Mouse (Mus musculus) forebrain, embryonic 13.5 days (tissue): Measurements from ENCODE around the gene Fitm1. TPM values are rescaled to one million over a fixed set of nuclear protein-coding genes. Genes with fewer than 3 reads are reported as not detected.

Source experiments
- ATAC-seq: fragments of 200-750 bp; cut with Nextera tagmentation; 2 replicates; pipeline ENCODE4 v1.8.0; 2017
- H3K27ac ChIP-seq: fragments of 300-500 bp; sonication (generic); 2 replicates; pipeline ENCODE4 v1.5.1; 2015; ENCODE audit warnings: inconsistent platforms, mild to moderate bottlenecking, moderate library complexity
- H3K27me3 ChIP-seq: fragments of 300-500 bp; sonication (generic); 2 replicates; pipeline ENCODE4 v1.6.1; 2015; ENCODE audit warnings: mild to moderate bottlenecking, inconsistent platforms
- H3K36me3 ChIP-seq: fragments of 300-500 bp; sonication (generic); 2 replicates; pipeline ENCODE4 v1.6.1; 2015; ENCODE audit warnings: mild to moderate bottlenecking, inconsistent platforms; ENCODE audit not compliant: poor library complexity, severe bottlenecking
- H3K4me1 ChIP-seq: fragments of 300-500 bp; sonication (generic); 2 replicates; pipeline ENCODE4 v1.6.1; 2015; ENCODE audit warnings: inconsistent platforms
- H3K4me2 ChIP-seq: fragments of 300-500 bp; sonication (generic); 2 replicates; pipeline ENCODE4 v1.6.1; 2015; ENCODE audit warnings: inconsistent platforms, mild to moderate bottlenecking, moderate library complexity
- H3K4me3 ChIP-seq: fragments of 300-500 bp; sonication (generic); 2 replicates; pipeline ENCODE4 v1.5.1; 2015; ENCODE audit warnings: mild to moderate bottlenecking, inconsistent platforms
- H3K9ac ChIP-seq: fragments of 300-500 bp; sonication (generic); 2 replicates; pipeline ENCODE4 v1.6.1; 2015; ENCODE audit warnings: mild to moderate bottlenecking, inconsistent platforms
- H3K9me3 ChIP-seq: fragments of 300-500 bp; sonication (generic); replicated peaks from 2 replicates; pipeline ENCODE4 v1.6.1; 2016; ENCODE audit warnings: inconsistent platforms
- WGBS: fragments of 180-500 bp; shearing (Covaris S2); methylation state at CpG from one replicate; pipeline ENCODE4 v1.1.7; 2015; 5-methylcytosine and 5-hydroxymethylcytosine counted together
- polyA plus RNA-seq: library from polyadenylated mRNA; unstranded; fragments of >200 nt; fragmentation: Nextera tagmentation; extraction: Ambion mirVana; gene quantifications from 2 replicates; pipeline ENCODE4 v1.2.1, GENCODE M21; 2015

Fitm1 gene
- polyA plus RNA-seq, 1 experiment from 2014 or later, result not detected

- Histone ChIP-seq H3K4me3 (no peak overlapping the region), H3K9me3 (no peaks in the 10 kb centered on the region), H3K9ac (no peak overlapping the region), H3K27me3 (no peaks in the 10 kb centered on the region), H3K36me3 (peaks cover 13% of the 10 kb centered on the region), H3K4me2 (no peak overlapping the region), H3K27ac (no peak overlapping the region), H3K4me1 (peaks cover 14% of the 10 kb centered on the region)
- no peak for ATAC-seq
- 78% methylated on average over 13 of the region's 13 CpGs for WGBS
These were observed 294 bp downstream of the Fitm1 start for GRCm38 (mm10) chr14:55575711-55576110.

- H3K27ac ChIP-seq, result no peak overlapping the region
- 82% methylated on average over 16 of the region's 16 CpGs for WGBS
- H3K9ac ChIP-seq, result no peak overlapping the region
- H3K4me3 ChIP-seq, result no peak overlapping the region
- H3K27me3 ChIP-seq, result no peaks in the 10 kb centered on the region
- no peak overlapping the region for H3K4me2 ChIP-seq
- no peak for ATAC-seq
- no peaks in the 10 kb centered on the region for H3K9me3 ChIP-seq
- peaks cover 18% of the 10 kb centered on the region for H3K36me3 ChIP-seq
- H3K4me1 ChIP-seq, result peaks cover 14% of the 10 kb centered on the region
These were observed 959 bp downstream of the Fitm1 start for GRCm38 (mm10) chr14:55576376-55576775.

- Histone ChIP-seq H3K36me3 (peaks cover 25% of the 10 kb centered on the region), H3K9ac (peak within 1 kb of the TSS; percentile 84), H3K27me3 (no peaks in the 10 kb centered on the region), H3K27ac (peak within 1 kb of the TSS; percentile 87), H3K9me3 (no peaks in the 10 kb centered on the region), H3K4me2 (peak within 1 kb of the TSS; percentile 89), H3K4me3 (peak within 1 kb of the TSS; percentile 64), H3K4me1 (peaks cover 14% of the 10 kb centered on the region)
- peak; percentile 95 for ATAC-seq
- WGBS, result 1% methylated on average over 32 of the region's 32 CpGs
These were observed 2.7 kb downstream of the Fitm1 start, which contains the start of gene Psme1 for GRCm38 (mm10) chr14:55577871-55578667. Psme1 (plus strand) TSS chr14:55578123.

- Histone ChIP-seq H3K27ac (peak overlapping the region; percentile 87), H3K4me3 (peak overlapping the region; percentile 64), H3K36me3 (peaks cover 25% of the 10 kb centered on the region), H3K9me3 (no peaks in the 10 kb centered on the region), H3K4me1 (peaks cover 14% of the 10 kb centered on the region), H3K9ac (peak overlapping the region; percentile 84), H3K27me3 (no peaks in the 10 kb centered on the region), H3K4me2 (peak overlapping the region; percentile 89)
- peak; percentile 31 for ATAC-seq
- WGBS, result 32% methylated on average over 6 of the region's 6 CpGs
These were observed 3.4 kb downstream of the Fitm1 start for GRCm38 (mm10) chr14:55578668-55579269.

- Histone ChIP-seq H3K27ac (no peak overlapping the region), H3K9ac (no peak overlapping the region), H3K4me3 (no peak overlapping the region), H3K36me3 (peaks cover 25% of the 10 kb centered on the region), H3K4me2 (peak overlapping the region; percentile 89; the same call in 1 of the 2 replicates), H3K9me3 (no peaks in the 10 kb centered on the region), H3K4me1 (peaks cover 20% of the 10 kb centered on the region), H3K27me3 (no peaks in the 10 kb centered on the region)
- ATAC-seq, result no peak
- WGBS, result 90% methylated on average over 23 of the region's 23 CpGs
These were observed 4.4 kb downstream of the Fitm1 start for GRCm38 (mm10) chr14:55579511-55580496.

GRCm38 (mm10) chr14:55580731-55581130 lies 5.3 kb downstream of the Fitm1 start:
- H3K9me3 ChIP-seq, result no peaks in the 10 kb centered on the region
- WGBS, result 96% methylated on average over 16 of the region's 16 CpGs
- H3K4me3 ChIP-seq, result no peak overlapping the region
- H3K27ac ChIP-seq, result no peak overlapping the region
- H3K27me3 ChIP-seq, result no peaks in the 10 kb centered on the region
- H3K36me3 ChIP-seq, result peaks cover 25% of the 10 kb centered on the region
- H3K4me1 ChIP-seq, result peaks cover 24% of the 10 kb centered on the region
- ATAC-seq, result no peak
- H3K9ac ChIP-seq, result no peak overlapping the region
- no peak overlapping the region for H3K4me2 ChIP-seq

GRCm38 (mm10) chr14:55581981-55582681 lies 6.7 kb downstream of the Fitm1 start:
- no peak for ATAC-seq
- Histone ChIP-seq H3K9ac (no peak overlapping the region), H3K27ac (no peak overlapping the region), H3K4me1 (peaks cover 24% of the 10 kb centered on the region), H3K36me3 (peaks cover 30% of the 10 kb centered on the region), H3K27me3 (no peaks in the 10 kb centered on the region), H3K9me3 (no peaks in the 10 kb centered on the region), H3K4me2 (no peak overlapping the region), H3K4me3 (no peak overlapping the region)
- WGBS, result 72% methylated on average over 9 of the region's 9 CpGs

- ATAC-seq, result no peak
- H3K27ac ChIP-seq, result no peak overlapping the region
- H3K4me3 ChIP-seq, result peak overlapping the region; percentile 40
- H3K36me3 ChIP-seq, result peaks cover 39% of the 10 kb centered on the region
- peak overlapping the region; percentile 70 for H3K4me2 ChIP-seq
- peaks cover 14% of the 10 kb centered on the region for H3K4me1 ChIP-seq
- H3K9me3 ChIP-seq, result no peaks in the 10 kb centered on the region
- 35% methylated on average over 5 of the region's 5 CpGs for WGBS
- H3K27me3 ChIP-seq, result no peaks in the 10 kb centered on the region
- peak overlapping the region; percentile 56; the same call in 1 of the 2 replicates for H3K9ac ChIP-seq
These were observed 8.9 kb downstream of the Fitm1 start for GRCm38 (mm10) chr14:55584303-55584701.

GRCm38 (mm10) chr14:55584702-55585565 lies 9.5 kb downstream of the Fitm1 start, which contains the start of gene Emc9:
Emc9 (minus strand) TSS chr14:55585302.
- Histone ChIP-seq H3K36me3 (peaks cover 36% of the 10 kb centered on the region), H3K9me3 (no peaks in the 10 kb centered on the region), H3K9ac (peak within 1 kb of the TSS; percentile 56), H3K27ac (no peak within 1 kb of the TSS), H3K4me2 (peak within 1 kb of the TSS; percentile 70), H3K4me3 (peak within 1 kb of the TSS; percentile 40), H3K27me3 (no peaks in the 10 kb centered on the region), H3K4me1 (peaks cover 18% of the 10 kb centered on the region)
- WGBS, result 3% methylated on average over 43 of the region's 43 CpGs
- peak; percentile 61 for ATAC-seq

GRCm38 (mm10) chr14:55585566-55585960 lies 10.1 kb downstream of the Fitm1 start:
- H3K27ac ChIP-seq, result no peak overlapping the region
- H3K4me3 ChIP-seq, result no peak overlapping the region
- peaks cover 25% of the 10 kb centered on the region for H3K4me1 ChIP-seq
- peaks cover 30% of the 10 kb centered on the region for H3K36me3 ChIP-seq
- no peaks in the 10 kb centered on the region for H3K9me3 ChIP-seq
- no peak overlapping the region for H3K9ac ChIP-seq
- no peak for ATAC-seq
- 65% methylated on average over 6 of the region's 6 CpGs for WGBS
- no peaks in the 10 kb centered on the region for H3K27me3 ChIP-seq
- H3K4me2 ChIP-seq, result peak overlapping the region; percentile 70
